Mouse (Mus musculus): Measurements from ENCODE around the gene Usp35.

The Usp35 gene

DNA sequence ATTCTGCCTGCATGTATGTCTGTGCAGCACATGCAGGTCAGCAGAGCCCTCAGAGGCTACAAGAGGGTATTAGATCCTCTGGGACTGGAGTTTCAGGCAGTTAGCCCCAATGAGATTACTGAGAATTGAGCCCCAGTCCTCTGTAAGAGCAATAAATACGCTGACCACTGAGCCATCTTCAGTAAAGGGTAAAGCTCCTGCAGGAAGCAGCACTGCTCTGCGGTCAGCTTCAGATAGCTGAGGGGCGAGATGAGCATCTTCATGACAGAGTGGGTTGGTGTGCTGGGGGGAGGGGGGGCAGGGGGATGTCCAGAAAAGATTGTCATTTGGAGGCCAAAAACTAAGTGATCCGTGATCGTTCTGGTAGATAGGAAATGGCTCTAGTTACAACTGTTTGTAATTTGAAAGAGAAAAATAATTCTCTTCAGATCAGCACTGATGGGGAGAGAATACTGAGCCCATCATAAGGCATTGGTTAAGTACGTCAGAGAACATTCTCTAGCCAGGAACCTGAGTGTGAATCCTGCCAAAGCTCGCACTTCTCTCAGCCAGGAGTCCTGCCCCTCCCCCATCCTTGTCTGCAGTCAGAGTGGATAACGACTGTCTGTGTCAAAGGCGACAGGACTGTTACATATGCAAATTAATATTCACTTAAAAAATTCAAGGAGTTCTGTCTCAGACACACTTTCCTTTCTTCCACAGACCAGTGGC is 14.4 kb upstream of the Usp35 start:
- in situ Hi-C loops (cut with MseI, MboI): no loop called here

DNA sequence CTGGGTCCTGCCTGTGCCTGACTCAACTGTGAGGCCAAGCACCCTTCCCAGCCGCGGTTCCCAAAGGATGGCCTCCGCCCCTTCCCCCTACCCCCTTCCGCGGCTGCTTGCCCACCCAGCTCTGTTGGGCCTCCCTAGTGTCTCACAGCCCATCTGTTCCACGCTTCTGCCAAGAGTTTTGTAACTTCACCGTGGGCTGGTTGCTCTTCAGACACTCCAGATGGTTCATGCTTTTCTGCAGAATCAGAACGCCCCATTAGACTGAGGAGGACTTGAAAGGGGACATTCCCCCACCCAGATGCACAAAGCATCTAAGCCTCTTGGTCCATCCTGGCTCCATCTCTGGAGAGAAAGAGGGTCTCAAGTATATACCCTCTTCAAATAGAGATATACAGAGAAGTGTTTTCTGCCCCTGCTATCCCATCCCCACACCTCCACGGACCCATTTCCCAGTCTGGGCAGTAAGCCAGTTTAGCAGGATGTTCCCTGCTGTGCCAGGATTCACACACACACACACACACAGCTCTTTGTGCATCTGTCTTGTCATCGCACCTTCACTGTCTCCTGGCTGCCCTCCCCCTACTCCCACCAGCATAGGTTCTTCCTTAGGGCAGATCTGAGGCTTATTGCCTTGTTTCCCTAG is 13.5 kb upstream of the Usp35 start:
- in situ Hi-C loops (cut with MseI, MboI): no loop called here

DNA sequence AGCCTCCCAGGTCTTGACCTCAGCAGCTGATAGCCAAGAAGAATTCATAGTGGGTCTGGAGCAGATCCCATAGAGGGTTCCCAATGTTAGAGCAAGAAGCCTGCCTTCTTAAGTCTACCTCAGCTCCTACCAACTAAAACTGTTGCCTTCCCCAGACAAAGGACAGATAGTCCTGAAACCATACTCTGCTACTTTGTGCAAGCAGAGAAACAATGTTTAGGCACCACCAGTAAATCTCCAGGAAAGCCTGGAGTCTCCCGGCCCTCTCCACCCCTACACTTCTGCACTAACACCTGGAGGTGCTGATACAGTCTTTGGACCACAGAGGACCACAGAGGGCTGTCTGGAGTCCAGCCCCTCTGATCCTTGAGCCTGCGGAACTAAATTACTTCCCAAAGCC is 12.8 kb upstream of the Usp35 start:
- in situ Hi-C loops (cut with MseI, MboI): no loop called here

DNA sequence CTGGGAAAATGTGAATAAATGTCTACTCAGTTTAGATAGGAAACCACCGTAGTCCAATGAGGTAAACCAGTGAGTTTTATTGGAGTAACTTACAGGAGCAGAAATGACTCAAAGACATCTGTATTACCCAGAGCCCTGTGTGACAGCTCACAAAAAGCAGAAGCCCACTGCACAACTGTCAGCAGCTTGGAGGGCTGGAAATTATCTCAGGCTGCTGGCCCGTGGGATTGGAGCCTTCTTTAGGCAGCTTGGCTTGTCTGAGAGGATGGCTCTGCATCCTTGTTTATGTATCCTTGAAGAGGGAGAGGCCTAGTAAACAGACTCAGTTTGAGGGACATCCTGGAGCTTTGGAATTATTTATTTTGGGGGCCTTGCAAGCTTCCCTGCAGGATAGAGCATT is 11.1 kb upstream of the Usp35 start:
- in situ Hi-C loops (cut with MseI, MboI): no loop called here

DNA sequence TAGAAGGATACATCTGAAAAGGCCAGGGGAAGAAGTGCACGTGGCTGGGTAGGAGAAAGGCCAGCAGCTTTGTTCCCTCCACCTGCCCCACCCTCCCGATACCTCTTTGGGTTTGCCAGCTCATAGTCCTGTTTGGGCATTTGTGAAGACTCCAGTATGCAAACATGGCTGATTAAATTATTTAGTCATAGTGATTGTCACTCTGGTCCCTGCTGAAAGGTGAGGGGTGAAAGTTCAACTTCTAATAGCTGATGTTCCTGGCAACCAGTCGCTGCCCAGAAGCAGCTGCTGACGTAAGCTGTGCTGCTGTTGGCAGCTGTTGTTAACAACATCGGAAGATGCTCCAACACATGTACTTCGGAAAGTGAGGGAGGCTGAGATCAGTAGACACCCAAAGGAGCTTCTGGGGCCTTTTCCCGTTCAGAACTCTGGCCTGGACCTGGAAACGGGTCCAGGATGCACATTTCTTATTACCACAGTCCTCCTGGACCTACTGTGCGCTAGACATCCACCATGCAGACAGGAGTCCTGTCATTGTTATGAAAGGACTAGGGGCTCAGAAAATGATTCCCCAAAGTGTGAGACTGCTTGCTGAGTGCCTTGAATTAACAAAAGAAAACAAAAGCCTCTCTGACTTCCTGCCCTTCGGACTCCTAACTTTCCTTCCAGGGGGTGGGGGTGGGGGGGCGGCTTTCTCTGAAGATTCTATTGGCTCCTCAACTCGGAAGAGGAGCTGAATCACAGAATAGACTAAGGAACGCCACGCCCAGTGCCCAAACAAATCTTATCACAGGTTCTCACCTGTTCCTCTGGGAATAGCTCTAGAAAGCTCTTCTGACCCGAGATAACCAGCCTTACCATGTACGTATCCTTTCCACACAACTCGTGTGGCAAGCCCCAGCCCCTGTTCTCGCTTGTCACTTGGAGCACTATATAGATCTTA is 9.4 kb upstream of the Usp35 start:
- in situ Hi-C loops (cut with MseI, MboI): no loop called here

DNA sequence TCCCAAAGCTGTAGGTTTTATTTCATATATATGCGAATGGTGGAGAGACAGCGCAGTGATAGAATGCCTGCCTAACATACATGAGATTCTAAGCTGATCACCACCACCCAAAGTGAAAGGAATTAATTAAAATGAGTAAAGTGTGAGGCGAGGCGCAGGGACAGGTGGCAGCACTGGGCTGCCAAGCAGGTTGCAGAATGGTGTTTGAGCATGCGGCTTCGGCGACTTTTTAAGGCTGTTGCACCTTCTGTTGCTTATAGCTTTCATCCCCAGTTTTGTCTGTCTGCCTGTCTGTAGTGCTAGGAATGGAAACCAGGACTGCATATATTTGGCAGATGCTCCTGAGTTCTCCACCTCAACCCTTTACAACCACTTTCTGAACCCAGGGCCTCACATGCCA is 7.8 kb upstream of the Usp35 start:
- in situ Hi-C loops (cut with MseI, MboI): no loop called here

DNA sequence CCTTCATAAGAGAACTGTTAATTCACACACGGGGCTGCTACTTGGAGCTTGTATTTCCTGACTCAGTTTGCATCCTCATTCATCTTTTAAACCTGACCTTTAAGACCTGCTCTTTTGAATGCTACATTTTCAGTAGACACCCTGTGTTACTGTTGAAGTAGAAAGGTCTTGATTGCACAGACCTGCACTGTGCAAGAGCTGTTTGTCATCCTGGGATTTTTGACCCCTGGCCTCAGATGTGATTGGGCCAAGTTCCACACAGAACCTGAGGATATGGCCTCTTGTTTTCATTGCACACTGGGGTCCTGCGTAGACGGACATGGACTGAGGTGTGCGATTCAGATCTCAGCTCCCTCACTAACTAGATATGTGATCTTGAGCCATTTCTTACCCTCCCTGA is 6.8 kb upstream of the Usp35 start:
- in situ Hi-C loops (cut with MseI, MboI): no loop called here

DNA sequence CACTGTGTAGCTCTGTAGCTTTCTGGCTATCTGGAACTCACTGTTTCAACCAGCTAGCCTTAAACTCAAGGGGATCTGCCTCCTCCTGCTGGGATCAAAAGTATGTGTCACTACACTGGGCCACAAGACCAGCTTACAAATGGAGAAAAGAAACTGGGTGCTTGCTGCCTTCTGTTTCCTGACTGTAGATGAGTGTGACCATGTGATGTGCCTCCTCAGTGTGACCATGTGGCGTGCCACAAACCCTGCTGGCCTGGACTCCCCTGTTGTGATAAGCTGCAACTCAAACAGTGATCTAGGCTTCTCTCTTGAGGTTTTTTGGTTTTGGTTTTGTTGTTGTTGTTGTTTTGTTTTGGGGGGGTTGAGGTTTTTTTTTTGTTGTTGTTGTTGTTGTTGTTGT is 4.9 kb upstream of the Usp35 start:
- in situ Hi-C loops (cut with MseI, MboI): no loop called here

DNA sequence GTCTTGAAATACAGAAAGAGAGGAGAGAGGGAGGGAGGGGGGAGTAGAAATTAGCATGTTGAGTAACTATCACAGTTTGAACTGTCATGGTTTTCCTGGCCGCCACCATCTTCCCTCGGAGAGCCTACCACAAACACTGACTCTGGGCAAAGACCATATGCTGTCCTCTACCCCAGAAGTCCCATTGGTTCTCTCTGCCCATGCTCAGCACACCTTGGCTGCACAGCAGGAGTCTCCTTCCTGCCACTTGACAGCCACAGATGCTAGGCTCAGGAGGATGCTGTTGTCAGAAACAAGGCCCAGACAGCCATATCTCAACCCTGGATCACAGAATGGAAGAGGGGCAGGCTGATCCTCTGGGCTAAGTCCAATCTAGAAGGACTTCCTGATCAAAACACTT is 2.6 kb upstream of the Usp35 start:
- in situ Hi-C loops (cut with MseI, MboI): no loop called here

DNA sequence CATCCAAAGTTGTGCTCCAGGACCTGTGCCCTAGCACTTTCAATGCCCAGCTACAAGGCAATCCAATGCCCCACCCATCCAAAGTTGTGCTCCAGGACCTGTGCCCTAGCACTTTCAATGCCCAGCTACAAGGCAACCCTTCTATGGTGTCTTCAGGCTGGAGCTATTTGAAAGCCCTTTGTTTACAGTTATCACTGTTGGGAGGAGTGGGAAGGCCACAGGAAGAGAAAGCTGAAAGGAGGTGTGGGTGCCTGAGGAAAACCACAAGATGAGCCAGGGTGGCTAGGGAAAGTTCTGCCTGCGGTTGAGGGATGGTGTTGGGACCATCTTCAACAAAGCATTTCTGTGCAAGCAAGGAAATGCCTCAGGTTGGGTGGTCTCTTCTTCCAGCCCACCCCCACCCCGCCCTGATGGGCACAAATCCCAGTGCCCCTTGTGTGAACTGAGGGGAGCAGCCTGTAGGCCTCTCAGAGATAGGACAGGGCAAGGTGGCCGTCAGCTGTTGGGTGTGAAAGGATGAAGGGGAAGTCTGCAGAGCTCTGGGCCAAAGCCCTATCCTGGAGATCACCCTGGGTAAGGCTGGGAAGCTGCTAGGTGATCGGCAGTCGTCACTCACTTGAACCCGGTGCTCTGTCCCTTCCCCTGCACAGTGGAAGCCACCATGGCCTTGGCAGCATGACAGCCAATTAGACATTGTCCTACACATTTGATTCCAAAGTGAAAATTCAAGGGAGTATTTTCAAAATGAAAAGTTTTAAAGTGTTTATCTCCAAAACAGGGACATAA is 1.5 kb upstream of the Usp35 start:
- in situ Hi-C loops (cut with MseI, MboI): no loop called here

DNA sequence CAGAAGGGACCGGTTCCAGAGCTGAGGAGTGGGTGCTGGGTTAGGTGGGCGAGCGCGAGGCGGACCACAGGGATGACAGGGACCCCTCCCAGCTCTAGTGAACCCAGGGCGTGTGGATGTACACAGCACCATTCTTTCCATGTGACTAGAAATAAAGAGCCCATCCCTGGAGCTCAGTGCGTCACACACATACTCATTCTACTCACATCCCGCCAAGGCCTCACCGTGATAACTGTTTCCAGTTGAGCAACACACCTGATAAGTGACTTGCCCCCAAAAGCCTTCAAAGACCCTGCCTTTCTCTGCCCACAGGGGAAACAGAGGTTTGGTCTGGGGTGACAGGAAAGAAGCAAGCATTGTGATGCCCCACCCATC is 834 bp upstream of the Usp35 start:
- in situ Hi-C loops (cut with MseI, MboI): no loop called here

DNA sequence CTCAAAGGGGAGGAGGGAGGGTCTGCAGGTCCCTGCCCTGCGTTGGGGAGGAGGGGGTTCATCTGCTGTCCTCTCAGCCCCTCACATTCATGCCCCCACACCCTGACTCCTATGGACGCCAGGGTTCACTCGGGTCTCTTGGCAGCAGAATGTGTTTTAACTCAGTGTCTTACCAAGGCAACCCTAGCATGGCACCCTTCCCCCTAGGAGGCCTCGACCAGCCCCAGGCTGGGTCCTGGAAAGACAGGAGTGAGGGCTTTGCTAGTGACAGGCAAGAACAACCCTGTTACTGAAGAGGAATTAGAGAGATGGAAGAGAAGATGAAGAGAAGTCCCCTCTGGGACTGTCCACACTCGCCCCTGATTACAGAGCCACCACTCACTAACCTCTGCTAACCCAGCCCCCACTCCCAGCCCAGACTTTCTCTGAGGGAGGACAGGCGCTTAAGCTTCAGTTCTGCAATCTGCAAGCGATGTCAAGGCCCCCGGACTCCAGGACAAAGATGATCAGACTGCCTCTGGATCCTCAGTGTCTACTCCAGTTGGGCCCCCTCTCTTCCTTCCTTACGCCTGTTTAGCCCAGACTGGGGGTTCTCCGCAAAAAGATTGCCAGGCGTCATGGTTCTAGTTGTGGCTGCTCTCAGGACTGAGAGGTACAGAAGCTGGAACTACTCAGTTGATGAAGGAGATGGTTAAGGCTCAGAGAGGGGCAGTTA is 732 bp downstream of the Usp35 start:
- in situ Hi-C loops (cut with MseI, MboI): no loop called here

DNA sequence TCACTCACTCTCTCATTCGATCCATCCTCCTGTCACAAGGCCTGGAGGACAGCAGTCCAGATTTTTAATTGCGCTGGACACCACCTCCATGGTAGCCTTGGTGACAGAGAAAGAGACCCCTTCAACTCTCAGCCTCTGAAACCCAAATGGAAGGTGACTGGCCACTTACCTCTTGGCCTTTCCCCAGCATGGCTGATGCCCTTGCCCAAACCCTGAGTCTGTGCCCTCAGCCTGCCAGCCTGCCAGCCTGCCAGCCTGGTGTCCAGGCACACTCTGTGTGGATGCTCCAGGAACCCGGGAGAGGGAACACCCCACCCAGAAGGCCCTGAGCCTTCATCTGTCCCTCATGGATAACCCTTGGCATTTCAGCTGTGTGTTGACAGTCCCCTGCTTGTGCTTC is 2.1 kb downstream of the Usp35 start:
- in situ Hi-C loops (cut with MseI, MboI): no loop called here

DNA sequence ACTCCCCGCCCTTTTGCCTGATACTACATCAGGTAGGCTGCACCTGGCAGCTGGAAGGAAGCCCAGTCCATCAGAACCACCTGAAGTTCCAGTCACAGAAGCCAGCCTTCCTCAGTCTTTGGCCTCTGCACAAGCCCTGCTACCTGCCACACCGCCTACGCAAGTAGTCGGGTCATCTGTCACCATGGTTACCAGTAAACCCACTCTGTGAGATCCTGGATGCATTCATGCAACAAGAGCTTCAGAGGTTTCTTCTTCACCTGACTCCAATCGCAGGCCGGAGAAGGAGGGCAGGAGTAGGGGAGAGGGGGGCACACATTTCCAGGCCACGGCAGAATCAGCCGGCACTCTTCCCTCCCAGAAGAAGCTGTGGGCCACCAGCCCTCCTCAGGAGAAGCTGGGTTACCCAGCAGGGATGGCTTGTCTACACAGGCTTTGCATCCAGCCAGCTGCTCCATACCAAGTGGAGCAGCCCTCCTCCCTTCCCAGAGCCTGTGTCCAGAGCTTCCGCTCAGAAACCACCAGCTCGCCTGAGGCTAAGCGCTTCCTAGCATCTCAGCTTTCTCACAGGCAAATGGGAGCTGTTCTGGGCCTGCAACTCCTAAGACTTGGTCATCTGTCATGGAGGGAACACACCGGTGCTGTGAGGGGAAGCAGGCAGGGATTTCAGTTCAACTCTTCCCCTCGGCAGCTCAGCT is 2.8 kb downstream of the Usp35 start:
- in situ Hi-C loops (cut with MseI, MboI): no loop called here

DNA sequence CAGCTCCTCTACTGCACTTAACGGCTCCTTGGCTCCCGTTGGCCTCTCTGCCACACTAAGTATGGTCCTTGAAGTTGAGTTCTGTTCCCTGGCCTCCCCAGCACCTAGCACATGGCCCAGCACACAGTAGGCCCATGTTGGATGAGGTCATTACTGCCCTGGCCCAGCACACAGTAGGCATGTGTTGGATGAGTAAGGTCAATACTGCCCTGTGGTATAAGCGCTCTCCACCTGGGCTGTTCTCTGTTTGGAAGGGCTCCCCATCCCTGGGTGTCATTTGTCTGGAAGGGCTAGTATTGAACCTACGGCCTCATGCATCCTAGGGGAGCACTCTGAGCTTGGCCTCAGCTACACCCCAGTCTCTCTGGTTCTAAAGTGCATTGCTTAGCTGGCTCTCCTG is 4.4 kb downstream of the Usp35 start:
- in situ Hi-C loops (cut with MseI, MboI): no loop called here

DNA sequence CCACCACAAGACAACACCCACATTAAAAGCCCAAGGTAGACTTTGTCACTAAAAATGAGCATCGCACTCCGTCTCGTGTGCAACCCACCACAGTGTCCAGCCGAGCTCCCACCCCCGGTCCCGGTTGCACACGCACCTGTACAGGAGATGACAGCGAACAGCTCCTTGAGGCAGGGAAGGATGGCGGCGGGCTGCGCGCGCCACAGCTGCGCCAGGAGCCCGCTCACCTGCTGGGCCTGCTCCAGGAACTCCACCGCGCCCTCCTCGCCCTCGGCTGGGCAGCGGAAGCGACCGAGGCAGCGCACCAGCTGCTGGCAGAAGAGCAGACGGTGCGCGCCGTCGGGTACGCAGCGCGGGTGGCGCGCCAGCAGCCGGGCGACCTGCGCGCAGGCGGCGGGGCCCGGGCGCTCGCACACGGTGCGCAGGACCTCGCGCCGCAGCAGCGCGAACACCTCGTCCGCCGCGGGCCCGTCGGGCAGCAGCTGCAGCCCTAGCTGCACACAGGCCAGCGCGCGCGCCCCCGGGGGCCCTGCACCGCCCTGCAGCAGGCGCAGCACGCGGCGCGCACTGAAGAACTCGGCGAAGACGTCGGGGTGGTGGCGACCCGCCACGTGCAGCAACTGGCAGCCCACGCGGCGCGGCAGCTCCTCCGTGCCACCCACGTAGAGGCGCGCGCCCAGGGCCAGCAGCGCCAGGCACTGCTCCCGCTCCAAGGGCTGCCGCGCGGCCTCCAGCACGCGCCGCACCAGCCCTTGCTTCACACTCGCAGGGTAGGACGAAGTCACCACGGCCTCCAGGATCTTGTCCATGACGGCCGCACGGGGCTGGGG is 6.4 kb downstream of the Usp35 start:
- in situ Hi-C loops (cut with MseI, MboI): no loop called here

DNA sequence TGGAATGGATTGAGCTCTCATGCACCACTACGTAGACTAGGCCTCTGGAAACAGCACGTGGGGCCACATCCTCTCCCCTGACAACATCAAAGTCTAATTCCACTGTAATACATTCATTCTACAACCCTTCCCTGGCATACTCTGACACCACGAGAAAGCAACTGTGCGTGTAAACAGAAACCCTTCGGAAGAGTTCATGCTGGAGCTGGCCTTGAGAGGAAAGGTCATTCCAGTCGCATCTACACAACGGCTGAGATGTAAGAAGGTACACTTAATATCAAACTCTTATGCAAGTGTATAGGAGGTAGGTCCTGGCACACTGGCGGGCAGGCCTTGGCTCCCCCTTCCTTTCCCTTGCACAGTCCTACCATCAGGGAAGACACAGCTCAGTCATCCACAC is 7.5 kb downstream of the Usp35 start:
- in situ Hi-C loops (cut with MseI, MboI): no loop called here

DNA sequence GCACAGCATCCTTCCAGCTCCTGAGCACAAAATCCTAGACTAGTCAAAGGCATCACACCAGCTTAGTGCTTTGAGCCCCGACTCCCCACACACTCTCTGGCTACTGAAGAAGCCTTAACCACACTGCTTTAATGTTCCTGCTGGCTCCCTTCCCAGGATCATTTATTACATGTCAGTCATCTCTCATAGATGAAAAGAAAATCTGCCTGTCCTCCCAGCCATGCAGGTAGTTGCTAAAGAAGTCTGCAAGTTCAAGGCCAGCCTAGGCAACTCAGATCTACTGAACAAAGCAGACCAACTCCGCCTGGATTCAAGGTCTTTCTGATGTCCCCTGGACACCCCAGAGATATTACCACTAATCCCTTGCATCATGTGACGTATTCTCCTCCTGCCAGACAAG is 14.1 kb downstream of the Usp35 start:
- in situ Hi-C loops (cut with MseI, MboI): no loop called here

DNA sequence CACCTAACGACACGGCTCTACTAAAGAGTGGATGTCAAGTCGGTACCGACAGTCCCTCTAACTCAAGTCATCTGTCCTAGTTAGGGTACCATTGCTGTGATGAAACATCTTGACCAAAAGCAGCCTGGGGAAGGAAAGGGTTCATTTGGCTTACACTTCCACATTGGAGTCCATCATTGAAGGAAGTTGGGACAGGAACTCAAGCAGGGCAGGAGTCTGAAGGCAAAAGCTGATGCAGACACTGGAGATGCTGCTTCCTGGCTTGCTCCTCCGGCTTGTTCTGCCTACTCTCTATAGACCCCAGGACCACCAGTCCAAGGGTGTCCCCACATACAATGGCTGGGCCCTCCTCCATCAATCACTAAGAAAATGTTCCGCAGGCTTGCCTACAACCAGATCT is 16.2 kb downstream of the Usp35 start:
- in situ Hi-C loops (cut with MseI, MboI): no loop called here

DNA sequence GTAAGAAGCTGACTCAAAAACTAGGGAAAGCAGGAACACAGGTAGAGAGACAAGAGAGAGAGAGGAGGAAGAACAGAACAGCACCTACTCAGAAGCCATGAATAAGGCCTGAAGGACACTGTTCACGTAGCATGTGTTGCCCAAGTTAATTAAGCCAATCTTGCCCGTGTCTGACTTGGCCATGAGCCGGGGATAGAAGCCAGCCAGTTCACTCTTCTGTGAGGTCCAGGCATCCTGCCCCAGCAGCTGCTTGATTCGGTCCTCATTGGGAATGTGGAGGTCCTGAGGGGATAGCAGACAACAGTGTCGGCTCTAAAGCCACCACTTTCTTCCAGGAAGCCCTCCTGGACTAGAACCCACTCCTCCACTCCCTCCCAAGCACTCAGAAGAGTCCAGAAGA is 17.2 kb downstream of the Usp35 start:
- in situ Hi-C loops (cut with MseI, MboI): no loop called here
